Mouse (Mus musculus) lung, embryonic 14.5 days (tissue): ENCODE data around the gene Rpap3. TPM values are rescaled to one million over a fixed set of nuclear protein-coding genes. Genes with fewer than 3 reads are reported as not detected.

Experiments
- ATAC-seq: fragments of 200-750 bp; cut with Nextera tagmentation; 2 replicates; pipeline ENCODE4 v1.8.0; 2017; ENCODE audit warnings: mild to moderate bottlenecking, moderate TSS enrichment, moderate library complexity; ENCODE audit not compliant: insufficient read depth
- DNase-seq: peaks from one replicate; pipeline ENCODE4 v3.0.0-alpha.2; 2015
- H3K27ac ChIP-seq: fragments of 300-500 bp; sonication (generic); 2 replicates; pipeline ENCODE4 v1.5.1; 2014; ENCODE audit warnings: low read depth, mild to moderate bottlenecking, moderate library complexity
- H3K27me3 ChIP-seq: fragments of 300-500 bp; sonication (generic); 2 replicates; pipeline ENCODE4 v1.6.1; 2014; ENCODE audit warnings: low read length, control low read depth; ENCODE audit not compliant: insufficient read depth
- H3K36me3 ChIP-seq: fragments of 300-500 bp; sonication (generic); 2 replicates; pipeline ENCODE4 v1.6.1; 2014; ENCODE audit warnings: control low read depth; ENCODE audit not compliant: insufficient read depth
- H3K4me1 ChIP-seq: fragments of 300-500 bp; sonication (generic); 2 replicates; pipeline ENCODE4 v1.6.1; 2014; ENCODE audit warnings: antibody characterized with exemption, control low read depth; ENCODE audit not compliant: insufficient read depth
- H3K4me2 ChIP-seq: fragments of 300-500 bp; sonication (generic); 2 replicates; pipeline ENCODE4 v1.6.1; 2014; ENCODE audit warnings: mild to moderate bottlenecking
- H3K4me3 ChIP-seq: fragments of 300-500 bp; sonication (generic); 2 replicates; pipeline ENCODE4 v1.5.1; 2014; ENCODE audit warnings: low read depth, low read length
- H3K9ac ChIP-seq: fragments of 300-500 bp; sonication (generic); 2 replicates; pipeline ENCODE4 v1.6.1; 2014
- H3K9me3 ChIP-seq: fragments of 300-500 bp; sonication (generic); 2 replicates; pipeline ENCODE4 v1.6.1; 2016; ENCODE audit warnings: low read depth, low read length, control low read depth
- CTCF ChIP-seq: IDR thresholded peaks from 2 replicates; pipeline ENCODE4 v1.5.1; 2016; ENCODE audit warnings: antibody characterized with exemption, low read depth
- WGBS: fragments of 180-500 bp; shearing (Covaris S2); extraction: QIAGEN DNeasy Blood & Tissue Kit; methylation state at CpG from one replicate; pipeline ENCODE4 v1.1.7; 2014; 5-methylcytosine and 5-hydroxymethylcytosine counted together
- polyA plus RNA-seq: library from polyadenylated mRNA; unstranded; fragments of >200 nt; fragmentation: Nextera tagmentation; extraction: Ambion mirVana; gene quantifications from 2 replicates; pipeline ENCODE4 v1.2.1, GENCODE M21; 2014

The Rpap3 gene
- polyA plus RNA-seq, 1 experiment from 2014 or later, result 40.7 TPM

DNA sequence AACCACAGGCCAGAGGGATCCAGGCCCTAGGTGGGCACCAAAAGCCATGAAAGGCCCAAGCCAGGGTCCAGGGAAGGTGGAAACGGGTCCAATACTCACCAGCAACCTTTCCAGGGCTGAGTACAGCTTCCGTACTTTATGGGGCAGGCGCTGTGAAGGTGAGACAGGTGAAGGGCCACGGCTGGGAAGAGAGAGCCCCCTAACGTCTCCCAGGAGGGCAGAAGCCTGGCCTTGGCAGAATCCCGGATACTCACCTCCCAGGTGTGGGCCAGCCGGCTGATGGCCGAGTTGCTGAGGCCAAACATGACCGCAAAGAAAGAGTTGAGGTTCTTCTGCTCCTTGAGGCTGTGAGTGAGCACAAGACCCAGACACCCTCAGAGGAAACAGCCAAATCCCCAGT is 43.8 kb upstream of the Rpap3 start:
- no peaks in the 10 kb centered on the region for H3K27me3 ChIP-seq
- WGBS, result 83% methylated on average over 9 of the region's 9 CpGs
- peaks cover 6% of the 10 kb centered on the region; the same call in 1 of the 2 replicates for H3K36me3 ChIP-seq
- ATAC-seq (no peak), DNase-seq (no peak)
- no peak overlapping the region for H3K4me3 ChIP-seq
- no peak overlapping the region for H3K9ac ChIP-seq
- H3K4me1 ChIP-seq, result peaks cover 14% of the 10 kb centered on the region
- no peak overlapping the region for H3K4me2 ChIP-seq
- TF ChIP-seq CTCF, result no peak
- no peaks in the 10 kb centered on the region for H3K9me3 ChIP-seq
- H3K27ac ChIP-seq, result no peak overlapping the region

DNA sequence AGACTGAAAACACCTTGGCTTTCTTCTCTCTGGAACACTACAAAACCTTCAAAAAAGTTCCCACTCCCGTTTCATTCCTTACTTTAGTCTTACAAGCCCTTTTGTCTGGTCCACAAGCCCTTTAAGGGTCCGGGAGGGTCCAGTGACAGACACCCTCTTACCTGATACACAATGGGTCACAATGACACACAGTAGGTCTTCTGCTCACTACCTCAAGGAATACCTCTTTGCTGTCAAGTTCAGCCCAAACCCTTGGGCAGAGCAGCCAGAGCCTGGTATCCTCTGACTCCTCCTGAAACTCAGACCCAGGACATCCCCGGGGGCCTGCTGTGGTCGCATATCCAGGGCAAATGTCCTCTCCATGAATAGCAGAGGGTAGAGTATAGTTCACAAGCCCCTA is 43.3 kb upstream of the Rpap3 start:
- no peak overlapping the region for H3K9ac ChIP-seq
- ATAC-seq (no peak), DNase-seq (no peak)
- no peak overlapping the region for H3K27ac ChIP-seq
- H3K4me3 ChIP-seq, result no peak overlapping the region
- no peaks in the 10 kb centered on the region for H3K27me3 ChIP-seq
- WGBS, result 89% methylated on average over 4 of the region's 4 CpGs
- H3K4me2 ChIP-seq, result no peak overlapping the region
- peaks cover 14% of the 10 kb centered on the region for H3K4me1 ChIP-seq
- H3K36me3 ChIP-seq, result peaks cover 6% of the 10 kb centered on the region; the same call in 1 of the 2 replicates
- no peaks in the 10 kb centered on the region for H3K9me3 ChIP-seq
- TF ChIP-seq CTCF, result no peak

DNA sequence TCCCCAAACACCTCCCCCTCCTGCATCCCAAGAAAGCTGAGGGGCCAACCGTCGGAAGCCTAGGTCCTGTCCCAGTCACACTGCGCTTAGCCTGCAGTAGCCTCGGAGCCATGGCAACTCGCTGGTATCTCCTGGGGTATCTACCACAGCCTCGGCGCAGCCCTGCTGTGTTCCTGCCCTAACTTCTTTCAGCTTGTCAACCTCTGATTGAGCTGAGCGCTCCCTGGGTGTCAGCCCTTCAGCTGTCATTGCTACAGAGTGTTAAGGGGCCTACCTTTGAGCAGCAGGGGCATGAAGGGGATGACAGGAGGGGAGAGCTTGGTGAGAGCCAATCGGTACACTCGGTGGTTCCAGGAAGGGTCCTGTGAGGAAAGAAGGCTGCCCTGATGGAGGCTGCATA is 42.7 kb upstream of the Rpap3 start:
- H3K36me3 ChIP-seq, result peaks cover 6% of the 10 kb centered on the region; the same call in 1 of the 2 replicates
- H3K4me2 ChIP-seq, result no peak overlapping the region
- DNase-seq, result no peak
- no peak for ATAC-seq
- H3K4me3 ChIP-seq, result no peak overlapping the region
- no peaks in the 10 kb centered on the region for H3K9me3 ChIP-seq
- H3K4me1 ChIP-seq, result peaks cover 14% of the 10 kb centered on the region
- H3K27me3 ChIP-seq, result no peaks in the 10 kb centered on the region
- H3K27ac ChIP-seq, result no peak overlapping the region
- WGBS, result 51% methylated on average over 10 of the region's 10 CpGs
- no peak overlapping the region for H3K9ac ChIP-seq
- TF ChIP-seq CTCF, result no peak

DNA sequence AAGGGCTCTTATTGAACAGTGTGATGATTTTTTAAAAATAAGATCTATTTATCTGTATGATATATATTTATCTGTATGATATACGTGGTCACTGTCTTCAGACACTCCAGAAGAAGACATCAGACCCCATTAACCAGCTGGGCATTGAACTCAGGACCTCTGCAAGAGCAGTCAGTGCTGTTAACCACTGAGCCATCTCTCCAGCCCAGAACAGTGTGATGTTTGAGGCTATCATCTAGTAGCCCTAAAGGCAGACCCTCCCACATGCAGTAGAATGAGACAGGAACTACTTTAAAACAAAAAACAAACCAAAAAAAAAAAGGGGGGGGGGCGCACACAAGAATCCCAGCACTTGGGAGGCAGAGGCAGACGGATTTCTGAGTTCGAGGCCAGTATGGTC is 41.9 kb upstream of the Rpap3 start:
- WGBS, result 88% methylated on average over 4 of the region's 4 CpGs
- H3K4me3 ChIP-seq, result no peak overlapping the region
- no peaks in the 10 kb centered on the region for H3K9me3 ChIP-seq
- H3K9ac ChIP-seq, result no peak overlapping the region
- DNase-seq (no peak), ATAC-seq (no peak)
- no peaks in the 10 kb centered on the region for H3K27me3 ChIP-seq
- no peak overlapping the region for H3K4me2 ChIP-seq
- peaks cover 6% of the 10 kb centered on the region; the same call in 1 of the 2 replicates for H3K36me3 ChIP-seq
- TF ChIP-seq CTCF, result no peak
- peaks cover 14% of the 10 kb centered on the region for H3K4me1 ChIP-seq
- no peak overlapping the region for H3K27ac ChIP-seq

DNA sequence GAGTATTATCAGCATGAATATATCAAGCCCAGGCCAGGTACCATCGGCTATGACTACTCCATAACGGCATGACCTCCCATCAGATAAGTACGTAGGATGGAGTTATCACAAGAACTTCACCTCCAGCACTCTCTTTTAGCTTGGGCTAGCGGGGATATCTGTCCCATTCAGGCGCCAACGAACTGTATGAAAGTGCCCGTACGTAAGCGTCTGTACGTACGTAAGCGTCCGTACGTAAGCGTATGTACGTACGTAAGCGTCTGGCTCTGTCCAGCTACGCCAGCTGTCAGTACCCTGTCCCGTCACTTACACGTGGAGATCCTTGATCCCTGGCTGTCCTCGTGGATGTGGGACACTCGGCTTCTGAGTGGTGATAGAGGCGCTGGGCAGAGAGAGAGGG is 41.1 kb upstream of the Rpap3 start:
- Histone ChIP-seq H3K27me3 (no peaks in the 10 kb centered on the region), H3K27ac (no peak overlapping the region), H3K4me3 (no peak overlapping the region), H3K9ac (no peak overlapping the region), H3K9me3 (no peaks in the 10 kb centered on the region), H3K36me3 (0 out of 2 replicates have a peak, but pooled peaks cover 6% of the 10 kb centered on the region), H3K4me2 (no peak overlapping the region), H3K4me1 (peaks cover 14% of the 10 kb centered on the region)
- ATAC-seq (no peak), DNase-seq (no peak)
- no peak for TF ChIP-seq CTCF
- 84% methylated on average over 24 of the region's 24 CpGs for WGBS

DNA sequence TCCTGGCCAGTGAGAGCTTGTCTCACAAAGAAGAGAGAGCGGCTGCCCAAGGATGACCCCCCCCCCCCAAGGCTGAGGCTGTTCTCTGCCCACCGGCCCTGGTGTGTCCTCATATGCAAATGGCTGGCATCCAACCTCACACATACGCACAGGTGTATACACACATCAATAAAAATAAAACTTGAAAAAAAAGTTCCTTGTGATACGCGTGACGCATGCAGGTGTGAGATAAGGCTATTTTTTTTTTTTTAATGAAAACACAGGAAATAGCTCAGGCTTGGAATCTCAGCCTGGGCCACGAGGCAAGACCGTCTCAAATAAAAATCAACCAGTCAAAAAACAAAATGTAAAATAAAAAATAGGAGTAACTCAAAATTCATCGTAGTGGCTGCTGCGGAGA is 40.7 kb upstream of the Rpap3 start:
- no peak for DNase-seq
- Histone ChIP-seq H3K36me3 (0 out of 2 replicates have a peak, but pooled peaks cover 6% of the 10 kb centered on the region), H3K4me1 (peaks cover 14% of the 10 kb centered on the region), H3K4me2 (no peak overlapping the region), H3K4me3 (no peak overlapping the region), H3K27ac (no peak overlapping the region), H3K9ac (no peak overlapping the region), H3K27me3 (no peaks in the 10 kb centered on the region), H3K9me3 (no peaks in the 10 kb centered on the region)
- no peak for TF ChIP-seq CTCF
- 80% methylated on average over 10 of the region's 10 CpGs for WGBS
- ATAC-seq, result no peak

DNA sequence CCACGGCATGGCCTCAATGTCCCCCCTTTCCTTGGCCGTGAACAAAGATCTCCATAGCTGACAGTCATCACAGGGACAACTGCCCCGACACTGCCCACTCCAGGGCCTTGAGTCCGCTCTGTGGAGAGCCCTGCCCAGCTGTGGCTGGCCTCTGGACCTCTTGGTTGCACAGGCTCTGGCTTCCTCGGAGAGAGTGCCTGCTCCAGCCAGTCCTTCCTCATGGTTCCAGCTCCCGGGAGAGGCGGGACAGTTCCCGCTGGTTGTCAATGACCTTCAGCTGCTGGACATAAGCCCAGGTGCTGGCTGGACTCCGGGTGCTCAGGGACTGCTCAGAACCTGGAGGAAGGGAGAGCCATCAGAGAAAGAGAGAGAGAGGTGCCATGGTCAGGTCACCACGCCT is 39.7 kb upstream of the Rpap3 start:
- no peaks in the 10 kb centered on the region for H3K9me3 ChIP-seq
- ATAC-seq (peak; percentile 18; the same call in 1 of the 2 replicates), DNase-seq (no peak)
- no peak overlapping the region for H3K4me3 ChIP-seq
- H3K9ac ChIP-seq, result no peak overlapping the region
- H3K4me2 ChIP-seq, result no peak overlapping the region
- H3K27ac ChIP-seq, result peak overlapping the region; percentile 46; the same call in 1 of the 2 replicates
- peaks cover 8% of the 10 kb centered on the region for H3K4me1 ChIP-seq
- H3K36me3 ChIP-seq, result 0 out of 2 replicates have a peak, but pooled peaks cover 6% of the 10 kb centered on the region
- TF ChIP-seq CTCF, result no peak
- 50% methylated on average over 10 of the region's 10 CpGs for WGBS
- H3K27me3 ChIP-seq, result no peaks in the 10 kb centered on the region
